Mouse (Mus musculus): Measurements from ENCODE around the gene Mettl5.
"Not testable (repeated sequence)": the region's sequence is repeated elsewhere in the genome, so short reads cannot be mapped to it uniquely, and the experiment has no call there.

The Mettl5 gene

DNA sequence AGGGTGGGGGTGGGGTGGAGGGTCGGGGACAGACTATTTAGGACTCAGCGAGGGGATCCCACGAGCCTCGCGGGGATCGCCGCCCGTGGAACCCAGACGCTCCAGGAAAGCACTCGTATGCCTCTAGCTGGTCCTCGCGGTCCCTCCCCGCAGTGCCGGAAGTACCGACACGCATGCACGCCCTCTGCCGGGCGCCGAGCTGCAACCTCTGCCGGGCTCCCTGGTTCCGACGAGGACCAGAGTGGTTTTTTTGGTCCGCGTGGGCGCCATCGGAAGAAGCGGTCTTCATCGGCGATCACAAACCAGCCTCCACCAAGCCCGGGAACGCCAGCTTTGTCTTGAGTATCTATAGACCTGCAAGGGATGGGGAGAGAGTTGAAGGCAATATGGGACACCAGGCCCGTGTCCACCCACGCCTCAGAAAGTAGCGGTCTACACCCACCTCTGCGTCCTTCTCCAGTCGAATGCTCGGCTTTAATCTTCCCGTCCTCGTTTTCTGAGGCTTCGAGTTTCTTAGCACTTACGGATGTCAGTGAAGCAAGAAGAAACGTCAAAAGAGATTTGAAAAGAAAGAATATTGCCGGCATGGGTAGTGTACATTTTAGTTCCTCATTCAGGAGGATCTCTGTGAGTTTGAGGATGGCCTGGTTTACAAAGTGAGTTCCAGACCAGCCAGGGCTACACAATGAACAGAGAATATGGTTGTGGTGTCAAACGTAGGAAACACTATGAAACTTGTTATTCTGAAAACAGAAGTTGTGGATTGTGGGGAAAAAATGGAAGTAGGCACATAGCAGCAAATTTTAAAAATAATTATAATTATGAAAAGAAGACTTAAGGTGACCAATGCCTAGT is at the start of gene Mettl5:
Mettl5 (minus strand) TSS at position 165 of the 855 bp plus-strand sequence.
- DNase-seq (ENCODE audit: low spot score) = peak; percentile 57

DNA sequence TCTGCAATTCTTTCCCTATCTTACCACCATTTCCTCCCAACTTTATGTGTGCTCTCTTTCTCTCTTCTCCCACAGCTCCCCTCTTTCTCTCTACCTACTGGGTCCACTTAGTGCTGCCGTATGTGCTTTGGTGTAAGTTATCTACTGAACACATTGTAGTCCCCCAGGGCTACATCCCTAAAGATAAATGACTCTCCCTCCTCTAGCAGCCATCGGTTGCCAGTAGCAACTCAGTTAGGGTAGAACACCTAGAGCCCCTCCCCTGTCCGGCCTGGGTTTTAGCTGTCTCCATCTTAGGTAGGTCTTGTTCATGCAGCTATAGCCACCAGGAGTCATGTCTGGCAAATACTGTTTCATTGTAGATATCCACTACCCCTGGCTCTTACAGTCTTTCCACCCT is 39.5 kb upstream of the Mettl5 start:
- DNase-seq (ENCODE audit: low spot score) = no peak

DNA sequence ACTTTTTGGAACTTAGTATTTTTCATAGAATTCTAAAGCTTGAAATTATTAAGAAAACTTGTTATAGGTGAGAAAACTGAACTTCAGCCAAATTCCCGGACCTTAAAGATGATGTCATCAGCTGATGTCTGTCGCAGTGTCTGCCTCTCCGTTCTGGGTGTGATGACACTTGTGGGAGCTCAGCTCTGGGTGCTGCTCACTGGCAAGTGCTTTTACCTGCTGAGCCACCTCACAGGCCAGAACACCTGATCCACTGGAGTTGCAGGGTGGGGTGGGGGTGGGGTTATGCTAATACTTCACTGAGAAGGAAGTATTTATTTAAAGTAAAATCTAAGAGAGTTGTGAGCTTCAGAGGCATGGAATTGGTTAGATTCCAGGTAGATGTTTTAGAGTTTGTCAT is 31.9 kb upstream of the Mettl5 start:
- DNase-seq (ENCODE audit: low spot score) = no peak

DNA sequence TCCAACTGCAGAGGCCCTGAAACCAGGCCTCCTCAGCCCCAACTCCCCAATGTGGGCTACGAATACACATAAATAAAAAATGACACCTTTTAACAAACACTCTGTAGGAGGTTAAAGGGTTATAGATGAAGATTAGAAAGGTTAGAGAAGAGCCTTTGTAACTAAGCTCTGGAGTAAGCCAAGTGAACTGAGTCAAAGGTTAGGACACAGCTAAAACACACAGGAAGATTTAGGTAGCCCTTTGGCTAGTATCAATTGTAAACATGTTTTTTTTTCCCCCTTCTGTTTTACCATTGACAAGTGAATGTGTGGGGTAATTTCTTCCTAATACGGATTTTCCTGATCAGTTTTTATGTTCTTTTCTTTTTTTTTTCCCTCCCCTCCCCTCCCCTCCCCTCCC is 27.4 kb upstream of the Mettl5 start:
- no peak for DNase-seq (ENCODE audit: low spot score)

DNA sequence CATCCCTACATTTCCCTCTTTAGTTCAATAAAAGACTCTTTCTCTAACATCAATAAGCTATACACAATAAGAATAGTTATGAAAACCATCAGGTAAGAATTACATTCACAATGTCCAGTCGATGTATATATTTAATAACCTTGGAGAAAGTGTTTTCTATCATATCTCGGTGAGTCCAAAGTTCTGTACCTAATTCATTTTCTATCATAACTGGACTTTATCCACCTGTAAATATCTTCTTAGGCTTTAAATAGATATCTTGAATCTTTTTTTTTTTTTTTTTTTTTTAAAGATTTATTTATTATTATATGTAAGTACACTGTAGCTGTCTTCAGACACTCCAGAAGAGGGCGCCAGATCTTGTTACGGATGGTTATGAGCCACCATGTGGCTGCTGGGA is 22.0 kb upstream of the Mettl5 start:
- not testable (repeated sequence) for DNase-seq (ENCODE audit: low spot score)

DNA sequence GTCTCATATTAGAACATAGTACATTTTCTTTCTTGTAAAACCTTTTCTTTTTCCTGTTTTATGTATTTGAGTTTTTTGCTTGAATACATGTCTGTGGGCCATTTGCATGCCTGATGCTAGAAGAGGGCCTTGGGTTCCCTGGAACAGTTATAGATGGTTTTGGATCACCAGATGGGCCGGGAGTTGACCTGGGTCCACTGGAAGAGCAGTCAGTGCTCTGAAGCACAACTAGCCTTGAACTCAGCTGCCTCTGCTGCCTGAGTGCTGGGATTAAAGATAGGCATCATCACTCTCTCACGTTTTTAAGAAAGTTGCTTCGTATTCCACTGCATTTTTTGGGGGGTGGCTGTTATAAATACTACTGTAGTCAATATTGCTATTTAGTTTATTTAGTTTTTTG is 18.1 kb upstream of the Mettl5 start:
- no peak for DNase-seq (ENCODE audit: low spot score)

DNA sequence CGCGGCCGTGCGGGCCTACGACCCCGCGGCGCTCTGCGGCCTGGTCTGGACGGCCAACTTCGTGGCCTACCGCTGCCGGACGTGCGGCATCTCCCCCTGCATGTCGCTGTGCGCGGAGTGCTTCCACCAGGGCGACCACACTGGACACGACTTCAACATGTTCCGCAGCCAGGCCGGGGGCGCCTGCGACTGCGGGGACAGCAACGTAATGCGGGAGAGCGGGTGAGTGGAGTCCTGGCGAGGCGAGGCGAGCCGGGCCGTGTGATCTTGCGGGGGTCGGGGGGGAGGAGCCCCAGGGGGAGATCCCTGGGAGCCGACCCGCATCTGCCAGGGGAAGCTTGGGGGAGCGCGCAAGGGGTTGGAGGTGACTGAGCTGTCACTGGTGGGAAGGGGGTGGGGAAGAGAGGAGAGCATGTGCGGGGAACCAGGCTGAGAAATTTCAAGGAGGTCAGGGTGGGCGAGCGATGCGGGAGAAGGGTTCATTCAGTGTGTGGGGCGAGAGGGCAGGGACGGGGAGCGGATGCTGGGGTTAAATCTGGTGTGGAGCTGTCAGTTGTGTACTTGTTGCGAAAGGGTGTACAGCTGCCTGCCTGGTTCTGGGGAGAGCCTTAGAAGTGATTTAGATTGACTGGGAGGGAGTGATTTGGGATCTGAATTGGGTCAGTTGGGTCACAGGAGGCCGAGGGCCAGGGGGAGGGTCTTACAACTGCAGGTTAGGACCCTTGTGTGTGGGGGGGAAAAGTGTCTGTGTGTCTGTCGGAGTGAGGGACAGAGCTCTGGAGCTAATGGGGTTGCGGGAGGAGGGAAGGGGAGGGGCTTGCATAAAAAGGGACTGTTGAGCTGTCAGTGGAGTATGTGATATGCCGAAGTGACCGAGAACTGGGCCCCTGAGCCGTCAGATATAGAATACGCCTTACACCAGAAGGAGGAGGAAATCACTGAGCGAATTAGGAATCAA is 12.5 kb upstream of the Mettl5 start:
- no peak for DNase-seq (ENCODE audit: low spot score)

DNA sequence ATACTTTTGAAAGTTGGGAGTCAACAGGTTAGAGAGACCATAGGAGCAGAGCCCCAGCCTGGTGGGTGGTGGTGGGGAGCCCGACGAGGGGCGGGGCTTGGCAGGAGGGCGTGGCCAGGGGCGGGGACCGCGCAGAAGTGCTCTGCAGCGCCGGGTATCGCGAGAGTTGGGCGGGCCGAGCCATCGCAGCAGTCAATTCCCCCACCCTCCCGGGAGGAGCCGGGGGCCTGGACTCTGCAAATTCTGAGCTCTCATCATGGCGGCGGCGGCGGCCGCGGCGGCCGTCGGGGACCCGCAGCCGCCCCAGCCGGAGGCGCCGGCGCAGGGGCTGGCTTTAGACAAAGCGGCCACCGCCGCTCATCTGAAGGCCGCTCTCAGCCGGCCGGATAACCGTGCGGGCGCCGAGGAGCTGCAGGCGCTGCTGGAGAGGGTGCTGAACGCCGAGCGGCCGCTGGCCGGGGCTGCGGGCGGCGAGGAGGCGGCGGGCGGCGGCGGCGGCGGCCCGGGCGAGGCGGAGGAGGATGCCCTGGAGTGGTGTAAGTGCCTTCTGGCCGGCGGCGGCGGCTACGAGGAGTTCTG is 11.7 kb upstream of the Mettl5 start, which contains the start of gene Ubr3:
Ubr3 (plus strand) TSS at position 208 of the 579 bp plus-strand sequence.
- peak; percentile 93 for DNase-seq (ENCODE audit: low spot score)

DNA sequence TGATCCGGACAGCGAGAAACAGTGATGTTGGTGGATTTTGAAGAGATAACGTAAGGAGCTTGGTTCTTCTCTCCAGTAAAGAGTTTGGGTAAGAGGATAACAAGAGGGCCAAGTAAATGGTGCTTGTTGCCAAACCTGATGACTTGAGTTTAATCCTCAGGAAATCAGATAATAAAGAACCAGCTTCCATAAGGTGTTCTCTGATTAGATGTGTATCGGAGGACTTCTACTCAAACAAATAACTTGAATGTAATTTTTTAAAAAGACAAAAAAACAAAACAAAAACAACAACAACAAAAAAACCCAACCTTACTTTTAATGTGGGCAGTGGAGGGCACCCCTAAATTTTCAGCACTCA is 10.8 kb upstream of the Mettl5 start:
- no peak for DNase-seq (ENCODE audit: low spot score)

DNA sequence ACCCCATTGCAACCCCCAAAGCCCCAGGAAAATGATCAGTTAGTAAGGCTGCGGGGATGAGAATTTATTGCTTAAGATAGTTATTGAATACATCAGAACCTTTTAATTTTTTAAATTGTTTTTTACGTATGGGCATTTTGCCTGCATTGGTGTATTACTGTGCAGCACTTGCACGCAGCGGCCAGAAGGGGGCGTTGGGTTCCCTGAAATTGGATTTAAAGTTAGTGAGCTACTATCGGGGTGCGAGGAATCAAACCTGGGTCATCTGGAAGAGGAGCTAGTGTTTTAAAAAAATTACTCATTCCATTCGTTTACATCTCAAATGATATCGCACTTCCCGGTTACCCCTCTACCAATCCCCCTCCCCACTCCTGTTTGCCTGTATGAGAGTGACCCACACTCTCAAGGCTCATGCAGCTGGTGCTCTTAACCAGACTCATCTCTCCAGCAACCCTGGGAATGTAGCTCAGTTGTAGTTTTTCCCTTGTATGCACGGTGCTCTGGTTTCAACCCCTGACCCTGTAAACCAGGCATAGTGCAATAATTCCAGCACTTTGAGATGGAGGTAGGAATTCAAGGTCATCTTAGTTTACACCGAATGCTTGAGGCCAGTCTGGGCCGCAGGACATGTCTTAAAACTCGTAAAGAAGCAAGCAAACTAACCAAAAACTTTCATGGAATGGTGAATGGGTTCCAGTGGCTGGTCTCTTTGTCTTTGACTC is 10.2 kb upstream of the Mettl5 start:
- no peak for DNase-seq (ENCODE audit: low spot score)

DNA sequence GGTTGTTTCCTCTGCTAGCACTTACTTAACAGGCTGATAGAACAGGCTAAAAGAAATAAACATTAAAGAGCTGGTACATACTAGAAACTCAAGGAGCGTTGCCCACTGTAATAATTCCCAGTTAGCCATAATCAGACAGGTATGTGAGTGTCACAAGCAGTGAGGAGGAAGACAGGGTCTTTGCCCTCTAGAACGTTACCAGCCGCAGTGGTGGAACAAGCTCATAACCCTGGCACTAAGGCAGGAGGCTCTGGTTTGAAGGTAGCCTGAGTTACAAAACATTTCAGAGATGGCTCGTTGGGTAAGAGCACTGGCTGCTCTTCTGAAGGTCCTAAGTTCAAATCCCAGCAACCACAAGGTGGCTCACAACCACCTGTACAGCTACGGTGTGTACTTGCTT is 8.5 kb upstream of the Mettl5 start:
- no peak for DNase-seq (ENCODE audit: low spot score)

DNA sequence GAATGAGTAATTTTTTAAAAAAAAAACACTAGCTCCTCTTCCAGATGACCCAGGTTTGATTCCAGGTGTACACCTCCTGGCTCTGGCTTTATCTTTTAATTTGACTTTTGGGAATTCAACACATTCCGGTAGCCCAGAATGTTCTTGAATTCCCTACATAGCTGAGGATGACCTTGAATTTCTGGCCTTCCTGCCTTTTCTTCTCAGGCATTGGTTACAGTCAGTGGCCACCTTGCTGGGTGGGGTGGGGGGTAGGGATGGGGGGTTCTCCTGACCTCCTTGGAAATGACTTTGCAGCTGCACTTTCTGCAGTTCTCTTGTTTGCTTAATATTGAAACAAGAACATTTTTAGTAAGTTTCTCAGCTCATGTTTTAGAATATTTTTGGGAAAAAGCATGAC is 7.7 kb upstream of the Mettl5 start:
- DNase-seq (ENCODE audit: low spot score) = no peak

DNA sequence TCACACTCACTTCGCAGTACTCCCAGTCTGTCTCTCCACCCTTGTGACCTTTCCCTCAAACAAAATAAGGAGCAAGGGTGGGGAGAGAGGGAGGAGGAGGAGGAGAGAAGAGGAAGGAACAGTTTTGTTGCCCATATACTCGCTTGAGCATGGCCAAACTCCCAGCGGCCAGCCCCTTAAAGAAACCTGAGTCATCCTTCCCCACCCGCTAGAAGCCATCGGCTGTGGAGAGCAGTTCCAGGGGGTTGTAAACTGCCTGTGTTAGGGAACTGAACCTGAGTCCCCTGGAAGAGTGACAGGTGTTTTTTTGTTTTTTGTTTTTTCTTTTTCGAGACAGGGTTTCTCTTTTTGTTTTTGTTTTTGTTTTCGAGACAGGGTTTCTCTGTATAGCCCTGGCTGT is 5.4 kb upstream of the Mettl5 start:
- DNase-seq (ENCODE audit: low spot score) = no peak

DNA sequence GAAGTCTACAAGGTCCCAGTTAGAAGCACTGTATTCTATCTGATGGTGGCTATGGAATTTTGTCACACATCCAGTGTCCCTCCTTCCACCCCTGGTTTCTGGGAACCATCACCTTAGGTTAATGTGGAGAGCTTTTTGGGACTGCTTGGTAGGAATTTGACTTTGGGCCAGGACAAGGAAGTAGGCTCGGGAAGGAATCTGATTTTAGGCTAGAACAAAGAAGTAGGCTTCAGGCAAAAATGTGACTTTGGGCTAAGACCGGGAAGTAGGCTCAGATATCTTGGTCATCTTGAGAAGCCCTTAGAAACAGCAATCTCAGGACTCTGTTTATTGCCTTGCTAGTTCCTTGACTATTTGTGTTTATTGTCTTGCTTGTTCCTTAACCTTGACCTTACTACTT is 3.5 kb upstream of the Mettl5 start:
- DNase-seq (ENCODE audit: low spot score) = no peak

DNA sequence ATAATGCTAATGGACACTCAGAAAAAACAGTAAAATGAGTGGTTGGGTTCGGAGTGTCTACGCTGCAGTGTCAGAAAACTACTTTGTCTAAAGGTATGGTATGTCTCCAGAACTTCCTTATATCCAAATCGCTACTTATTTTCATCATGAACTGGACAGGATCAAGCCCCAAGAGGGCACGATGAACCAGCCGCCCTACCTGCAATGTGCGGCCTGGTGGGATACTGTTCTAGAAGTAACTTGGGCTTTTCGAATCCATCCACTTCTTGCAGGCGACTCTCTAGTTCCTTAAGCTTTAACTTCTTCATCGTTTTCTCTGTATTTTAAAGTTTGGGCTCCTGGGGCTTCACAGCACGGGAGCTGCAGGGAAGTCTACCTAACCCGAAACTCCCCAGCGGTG is 365 bp downstream of the Mettl5 start:
- no peak for DNase-seq (ENCODE audit: low spot score)

DNA sequence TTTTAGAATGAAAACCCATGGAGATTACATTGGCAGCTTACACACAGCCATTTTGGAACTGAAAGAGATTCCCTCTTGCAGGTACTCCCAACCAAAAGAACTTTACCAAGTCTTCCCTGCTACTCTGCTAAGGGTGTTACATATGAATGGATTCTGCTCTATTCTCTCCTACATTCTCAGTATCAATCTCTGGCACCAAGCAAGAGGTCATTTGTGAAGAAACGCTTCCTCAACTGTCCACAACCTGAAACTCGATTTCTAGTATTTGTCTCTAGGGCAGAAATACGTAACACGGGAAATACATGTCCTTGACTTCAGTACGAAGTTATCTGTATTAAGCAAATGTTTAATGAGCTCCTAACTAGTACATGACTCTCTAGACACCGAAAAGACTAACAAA is 834 bp downstream of the Mettl5 start:
- DNase-seq (ENCODE audit: low spot score) = no peak

DNA sequence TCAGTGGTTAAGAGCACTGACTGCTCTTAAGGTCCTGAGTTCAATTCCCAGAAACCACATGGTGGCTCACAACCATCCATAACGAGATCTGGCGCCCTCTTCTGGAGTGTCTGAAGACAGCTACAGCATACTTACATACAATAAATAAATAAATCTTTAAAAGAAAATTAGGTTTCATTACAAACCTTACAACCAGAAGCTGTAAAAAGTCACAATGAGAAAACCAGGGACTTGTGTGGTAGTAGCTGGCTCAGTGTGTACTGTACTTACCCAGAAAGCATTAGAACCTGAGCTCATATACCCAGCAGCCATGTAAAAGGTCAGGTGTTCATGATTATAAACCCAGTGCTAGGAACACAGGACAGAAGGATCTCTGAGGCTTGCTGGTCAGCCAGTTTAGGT is 1.4 kb downstream of the Mettl5 start:
- no peak for DNase-seq (ENCODE audit: low spot score)

DNA sequence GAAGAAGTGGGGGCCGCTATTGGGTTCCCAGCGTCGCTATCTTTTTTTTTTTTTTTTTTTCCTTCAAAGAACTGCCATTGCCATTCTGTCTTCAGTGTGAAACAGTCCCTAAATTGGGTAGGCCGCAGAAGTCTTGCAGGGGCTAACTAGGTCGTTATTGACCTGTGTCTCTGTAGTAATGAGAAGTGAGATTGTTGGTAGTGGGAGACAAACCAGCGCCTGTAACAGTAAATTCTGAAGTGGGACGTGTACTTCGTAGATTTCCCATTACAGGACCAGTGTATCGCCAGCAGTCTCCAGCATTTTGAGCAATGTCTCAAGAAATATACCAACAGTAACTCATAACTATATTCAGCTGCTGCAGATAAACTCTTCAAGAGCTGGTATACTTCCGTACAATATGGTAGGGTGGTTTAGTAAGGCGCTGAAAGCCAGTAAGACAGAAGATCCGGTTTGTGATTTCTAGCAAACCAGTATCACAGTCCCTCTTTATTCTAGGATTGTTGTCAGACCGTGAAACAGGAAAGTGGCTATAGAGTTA is 23.2 kb downstream of the Mettl5 start:
- DNase-seq (ENCODE audit: low spot score) = no peak

DNA sequence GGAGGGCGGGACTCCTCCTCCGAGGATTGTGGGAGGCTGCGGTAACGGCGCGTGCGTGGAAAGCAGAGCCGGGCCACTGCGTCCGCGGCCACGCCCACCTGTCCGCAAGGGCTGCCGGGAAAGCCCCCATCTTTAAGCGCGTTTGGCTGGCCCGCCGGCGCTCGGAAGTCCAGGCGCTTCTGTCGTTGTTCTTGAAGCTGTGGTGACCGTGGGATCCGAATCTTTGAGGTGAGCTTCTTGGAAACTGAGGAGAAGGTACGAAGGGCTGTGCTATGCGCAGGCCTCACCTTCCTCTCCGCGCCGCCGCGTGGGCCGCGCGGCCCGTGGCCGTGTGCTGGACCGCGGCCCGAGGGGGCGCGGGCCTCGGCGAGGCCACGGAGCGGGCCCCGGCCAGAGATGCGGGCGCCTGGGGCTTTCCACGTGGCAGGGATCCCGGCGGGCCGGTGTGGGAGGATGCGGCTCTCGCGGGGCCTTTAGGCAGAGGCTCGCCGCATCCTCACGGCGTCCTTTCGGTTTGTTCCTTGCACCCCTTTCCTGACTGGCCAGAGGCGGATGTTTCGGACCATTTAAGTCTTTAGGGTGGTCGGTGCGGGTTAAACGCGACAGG is 23.8 kb downstream of the Mettl5 start, which contains the start of gene Ssb:
Ssb (plus strand) TSS at position 78 of the 607 bp plus-strand sequence.
- peak; percentile 70 for DNase-seq (ENCODE audit: low spot score)

DNA sequence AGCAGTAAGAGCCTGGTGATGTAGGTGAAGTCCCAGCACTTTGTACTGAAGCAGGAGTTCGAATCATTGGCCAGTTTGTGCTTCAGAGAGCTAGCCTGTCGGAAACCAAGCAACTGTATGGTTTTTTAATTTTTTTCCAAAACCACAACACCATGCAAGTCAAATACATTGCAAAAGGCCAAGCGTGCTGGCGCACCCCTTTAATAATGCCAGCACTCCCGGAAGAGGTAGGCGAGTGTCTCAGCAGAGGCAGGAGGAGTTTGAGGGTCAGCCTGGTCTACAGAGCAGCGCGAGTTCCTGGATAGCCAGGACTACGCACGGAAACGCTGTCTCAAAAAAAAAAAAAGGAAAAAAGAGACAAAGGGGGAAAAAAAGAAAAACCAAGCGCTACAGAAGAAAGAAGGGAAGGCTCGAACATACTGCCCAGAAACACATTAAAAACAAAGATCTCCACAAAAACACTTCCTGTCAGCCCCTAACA is 24.4 kb downstream of the Mettl5 start:
- DNase-seq (ENCODE audit: low spot score) = no peak

DNA sequence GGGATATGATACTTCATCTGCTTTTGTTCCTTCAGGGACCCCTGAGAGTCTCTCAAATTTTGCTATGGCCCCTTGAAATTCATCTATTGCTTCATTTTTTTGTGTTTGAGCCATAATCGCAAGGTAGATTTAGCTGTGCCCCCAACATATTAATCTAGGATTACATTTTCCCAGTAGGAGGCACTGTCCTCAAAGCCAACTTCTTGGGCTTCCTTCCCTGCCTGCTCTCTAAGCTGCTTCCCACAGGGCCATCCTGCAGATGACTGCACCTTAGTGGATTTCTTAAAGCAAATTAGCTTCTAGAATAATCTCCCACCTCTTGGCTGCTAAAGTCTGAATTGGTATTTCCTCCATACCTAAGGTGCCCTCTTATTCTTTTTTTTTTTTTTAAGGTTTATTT is 27.5 kb downstream of the Mettl5 start:
- DNase-seq (ENCODE audit: low spot score) = no peak

Data from urinary bladder, postnatal 10 days (tissue).